Mouse (Mus musculus): ENCODE measurements around the gene Jam2. TPM values are rescaled to one million over a fixed set of nuclear protein-coding genes. Genes with fewer than 3 reads are reported as not detected.

The Jam2 gene
- total RNA-seq, 1 experiment = 225 TPM

- Histone ChIP-seq H3K9ac (ENCODE audit: insufficient read depth, low read depth, low read length, poor library complexity, severe bottlenecking) (no peak overlapping the region), H3K9me3 (ENCODE audit: control insufficient read depth, insufficient read depth, low read depth, low read length) (no peaks in the 10 kb centered on the region), H3K36me3 (ENCODE audit: control insufficient read depth, insufficient read depth, low read length, poor library complexity, severe bottlenecking) (peaks cover 34% of the 10 kb centered on the region), H3K27ac (ENCODE audit: insufficient read depth, low read depth, low read length, poor library complexity, severe bottlenecking) (peak overlapping the region; percentile 51; the same call in 1 of the 2 replicates), H3K4me3 (ENCODE audit: insufficient read depth in 1 of 2, low read depth in 1 of 2, low read length in 2 of 2, poor library complexity in 1 of 2, severe bottlenecking in 1 of 2) (no peak overlapping the region), H3K4me1 (ENCODE audit: control insufficient read depth in 2 of 2, insufficient read depth in 2 of 2, low read length in 2 of 2, poor library complexity in 1 of 2) (peaks cover 0 to 7% of the 10 kb centered on the region in 2 experiments; a peak in 2 of 4 replicates)
- in situ Hi-C loops (cut with MboI; ENCODE audit: low sequenced_read_pairs in 2 of 2, unreplicated experiment in 2 of 2) = no loop called here
- DNase-seq (ENCODE audit: low read depth, low spot score) = peak; percentile 41
- no peak for TF ChIP-seq HCFC1 (IDR thresholded peaks at IDR 0.05; ENCODE audit: borderline replicate concordance, insufficient read depth, low read length)
- no peak for TF ChIP-seq ZNF384 (IDR thresholded peaks at IDR 0.05; ENCODE audit: low read depth, low read length)
- TF ChIP-seq MAFK (IDR thresholded peaks at IDR 0.05; ENCODE audit: insufficient read depth, low read depth, low read length) = no peak
- no peak for TF ChIP-seq CHD2 (IDR thresholded peaks at IDR 0.05; ENCODE audit: low read depth, low read length)
- TF ChIP-seq ZC3H11A (IDR thresholded peaks at IDR 0.05; ENCODE audit: borderline replicate concordance, low read depth, low read length) = no peak
These were observed 51.1 kb downstream of the Jam2 start for GRCm38 (mm10) chr16:84825009-84825408.

DNA sequence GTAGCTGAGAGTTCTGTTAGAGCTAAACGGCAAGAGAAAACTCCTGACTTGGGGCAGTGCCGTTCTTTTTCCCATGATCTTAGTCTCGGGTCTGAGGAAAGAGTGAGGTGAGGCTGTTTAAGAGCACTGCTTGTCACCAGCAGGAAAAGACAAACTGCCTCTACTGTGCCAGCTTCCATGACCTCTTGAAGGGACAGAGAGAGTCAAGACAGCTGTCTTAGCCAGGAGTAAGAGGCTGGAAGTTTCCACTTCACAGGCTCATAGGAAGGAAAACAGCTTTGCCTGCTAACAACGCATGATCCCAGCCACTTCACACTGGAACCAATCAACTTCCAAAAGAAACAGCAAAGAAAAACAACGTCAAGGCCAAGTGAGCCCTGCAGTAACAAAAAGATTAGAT, 57.8 kb downstream of the Jam2 start:
- peaks cover 1 to 4% of the 10 kb centered on the region in 2 experiments; a peak in 3 of 4 replicates for H3K4me1 ChIP-seq (ENCODE audit: control insufficient read depth in 2 of 2, insufficient read depth in 2 of 2, low read length in 2 of 2, poor library complexity in 1 of 2)
- DNase-seq (ENCODE audit: low read depth, low spot score) = no peak
- H3K27ac ChIP-seq (ENCODE audit: insufficient read depth, low read depth, low read length, poor library complexity, severe bottlenecking) = no peak overlapping the region
- peaks cover 25% of the 10 kb centered on the region for H3K36me3 ChIP-seq (ENCODE audit: control insufficient read depth, insufficient read depth, low read length, poor library complexity, severe bottlenecking)
- no peak for TF ChIP-seq ZC3H11A (IDR thresholded peaks at IDR 0.05; ENCODE audit: borderline replicate concordance, low read depth, low read length)
- no peak for TF ChIP-seq CHD2 (IDR thresholded peaks at IDR 0.05; ENCODE audit: low read depth, low read length)
- TF ChIP-seq ZNF384 (IDR thresholded peaks at IDR 0.05; ENCODE audit: low read depth, low read length) = no peak
- TF ChIP-seq HCFC1 (IDR thresholded peaks at IDR 0.05; ENCODE audit: borderline replicate concordance, insufficient read depth, low read length) = no peak
- no peak for TF ChIP-seq MAFK (IDR thresholded peaks at IDR 0.05; ENCODE audit: insufficient read depth, low read depth, low read length)
- in situ Hi-C loops (cut with MboI; ENCODE audit: low sequenced_read_pairs in 2 of 2, unreplicated experiment in 2 of 2) = loop anchor here in 1 of 2 experiments (10.0 kb wide), 1 partner anchor 97 kb away; the partner anchor contains the start of gene Mrpl39
- no peak overlapping the region for H3K4me3 ChIP-seq (ENCODE audit: insufficient read depth in 1 of 2, low read depth in 1 of 2, low read length in 2 of 2, poor library complexity in 1 of 2, severe bottlenecking in 1 of 2)
- no peak overlapping the region for H3K9ac ChIP-seq (ENCODE audit: insufficient read depth, low read depth, low read length, poor library complexity, severe bottlenecking)
- H3K9me3 ChIP-seq (ENCODE audit: control insufficient read depth, insufficient read depth, low read depth, low read length) = no peaks in the 10 kb centered on the region

DNA sequence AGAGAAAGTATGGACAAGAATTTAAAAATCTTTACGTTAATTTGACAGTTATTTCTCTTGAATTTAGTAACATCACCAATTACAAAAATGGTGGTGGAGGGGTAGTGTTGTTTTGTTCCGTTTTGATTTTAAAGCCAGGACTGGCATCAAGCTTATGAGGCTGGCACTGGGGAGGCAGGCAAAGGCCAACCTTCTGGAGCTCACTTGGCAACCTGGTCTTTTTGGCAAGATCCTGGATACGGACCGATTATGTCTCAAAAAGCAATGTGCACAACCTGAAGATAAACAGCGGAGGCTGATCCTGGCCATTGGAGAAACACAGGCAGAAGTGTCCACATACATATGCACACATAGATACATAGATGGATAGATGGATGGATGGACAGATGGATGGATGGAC, 58.8 kb downstream of the Jam2 start:
- Histone ChIP-seq H3K9ac (ENCODE audit: insufficient read depth, low read depth, low read length, poor library complexity, severe bottlenecking) (no peak overlapping the region), H3K36me3 (ENCODE audit: control insufficient read depth, insufficient read depth, low read length, poor library complexity, severe bottlenecking) (peaks cover 22% of the 10 kb centered on the region), H3K27ac (ENCODE audit: insufficient read depth, low read depth, low read length, poor library complexity, severe bottlenecking) (no peak overlapping the region)

GRCm38 (mm10) chr16:84834344-84834743, 60.4 kb downstream of the Jam2 start:
- in situ Hi-C loops (cut with MboI; ENCODE audit: low sequenced_read_pairs in 2 of 2, unreplicated experiment in 2 of 2) = loop anchor here in 1 of 2 experiments (10.0 kb wide), 1 partner anchor 100 kb away; the partner anchor contains the start of gene Mrpl39
- Histone ChIP-seq H3K27ac (ENCODE audit: insufficient read depth, low read depth, low read length, poor library complexity, severe bottlenecking) (peak overlapping the region; percentile 100), H3K4me3 (ENCODE audit: insufficient read depth in 1 of 2, low read depth in 1 of 2, low read length in 2 of 2, poor library complexity in 1 of 2, severe bottlenecking in 1 of 2) (peak overlapping the region; percentile 87 to 96), H3K4me1 (ENCODE audit: control insufficient read depth in 2 of 2, insufficient read depth in 2 of 2, low read length in 2 of 2, poor library complexity in 1 of 2) (peaks cover 4 to 7% of the 10 kb centered on the region in 2 experiments; a peak in 3 of 4 replicates), H3K9ac (ENCODE audit: insufficient read depth, low read depth, low read length, poor library complexity, severe bottlenecking) (peak overlapping the region; percentile 99), H3K9me3 (ENCODE audit: control insufficient read depth, insufficient read depth, low read depth, low read length) (no peaks in the 10 kb centered on the region), H3K36me3 (ENCODE audit: control insufficient read depth, insufficient read depth, low read length, poor library complexity, severe bottlenecking) (peaks cover 17% of the 10 kb centered on the region)
- DNase-seq (ENCODE audit: low read depth, low spot score) = no peak
- no peak for TF ChIP-seq MAFK (IDR thresholded peaks at IDR 0.05; ENCODE audit: insufficient read depth, low read depth, low read length)
- no peak for TF ChIP-seq CHD2 (IDR thresholded peaks at IDR 0.05; ENCODE audit: low read depth, low read length)
- no peak for TF ChIP-seq ZNF384 (IDR thresholded peaks at IDR 0.05; ENCODE audit: low read depth, low read length)
- no peak for TF ChIP-seq HCFC1 (IDR thresholded peaks at IDR 0.05; ENCODE audit: borderline replicate concordance, insufficient read depth, low read length)
- TF ChIP-seq ZC3H11A (IDR thresholded peaks at IDR 0.05; ENCODE audit: borderline replicate concordance, low read depth, low read length) = no peak

More for the DNA sequence above, 58.8 kb downstream of the Jam2 start:
- no peaks in the 10 kb centered on the region for H3K9me3 ChIP-seq (ENCODE audit: control insufficient read depth, insufficient read depth, low read depth, low read length)
- H3K4me3 ChIP-seq (ENCODE audit: insufficient read depth in 1 of 2, low read depth in 1 of 2, low read length in 2 of 2, poor library complexity in 1 of 2, severe bottlenecking in 1 of 2) = no peak overlapping the region
- TF ChIP-seq HCFC1 (IDR thresholded peaks at IDR 0.05; ENCODE audit: borderline replicate concordance, insufficient read depth, low read length) = no peak
- no peak for TF ChIP-seq MAFK (IDR thresholded peaks at IDR 0.05; ENCODE audit: insufficient read depth, low read depth, low read length)
- TF ChIP-seq CHD2 (IDR thresholded peaks at IDR 0.05; ENCODE audit: low read depth, low read length) = no peak
- TF ChIP-seq ZNF384 (IDR thresholded peaks at IDR 0.05; ENCODE audit: low read depth, low read length) = no peak
- no peak for TF ChIP-seq ZC3H11A (IDR thresholded peaks at IDR 0.05; ENCODE audit: borderline replicate concordance, low read depth, low read length)
- in situ Hi-C loops (cut with MboI; ENCODE audit: low sequenced_read_pairs in 2 of 2, unreplicated experiment in 2 of 2) = loop anchor here in 1 of 2 experiments (10.0 kb wide), 1 partner anchor 98 kb away; the partner anchor contains the start of gene Mrpl39
- DNase-seq (ENCODE audit: low read depth, low spot score) = no peak
- peaks cover 4 to 7% of the 10 kb centered on the region in 2 experiments; a peak in 3 of 4 replicates for H3K4me1 ChIP-seq (ENCODE audit: control insufficient read depth in 2 of 2, insufficient read depth in 2 of 2, low read length in 2 of 2, poor library complexity in 1 of 2)
